Mouse (Mus musculus): ENCODE results near the gene Ush1c. TPM values are rescaled to one million over a fixed set of nuclear protein-coding genes. Genes with fewer than 3 reads are reported as not detected.
"Not testable (repeated sequence)": the region's sequence is repeated elsewhere in the genome, so short reads cannot be mapped to it uniquely, and the experiment has no call there.

Ush1c gene
- polyA plus RNA-seq, 1 experiment from 2014 or later: not detected

DNA sequence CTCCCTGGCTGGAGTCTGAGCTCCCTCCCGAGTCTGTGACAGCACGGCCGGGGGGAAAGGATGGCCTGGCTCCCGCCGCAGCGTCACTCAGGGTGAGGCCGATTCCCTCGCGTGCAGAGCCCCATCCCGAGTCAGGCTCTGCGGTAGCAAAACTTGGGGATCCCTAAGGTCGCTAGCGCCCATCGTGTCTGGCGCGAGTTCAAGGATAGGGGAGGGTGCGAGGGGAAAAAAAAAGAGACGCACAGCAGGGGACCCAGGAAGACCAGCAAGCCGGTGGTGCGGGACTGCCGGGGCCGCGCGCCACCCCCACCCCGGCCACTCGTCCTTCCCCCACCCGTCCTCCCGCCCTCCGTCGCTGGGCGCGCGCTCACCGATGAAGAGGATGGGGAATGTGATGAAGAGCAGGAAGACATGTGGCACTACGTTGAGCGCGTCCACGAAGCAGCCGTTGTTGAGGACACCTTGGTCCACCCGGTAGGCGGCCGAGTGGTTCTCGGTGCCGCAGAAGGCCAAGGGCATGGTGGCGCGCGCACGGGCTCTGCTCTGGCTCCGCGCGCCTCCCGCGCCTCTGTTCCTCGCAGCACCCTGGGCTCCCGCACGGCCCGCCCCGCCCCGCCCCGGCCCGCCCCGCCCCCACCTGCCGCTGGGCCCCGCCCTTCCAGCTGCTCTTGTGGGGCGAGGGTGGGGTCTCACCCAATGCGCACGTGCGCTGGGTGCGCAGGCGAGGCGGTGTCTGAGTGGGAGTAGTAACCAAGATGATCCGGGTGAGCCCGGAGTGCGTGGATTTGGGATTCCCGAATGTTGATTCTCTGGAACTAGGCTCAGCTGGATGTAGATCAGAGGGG lies 58.6 kb downstream of the Ush1c start, which contains the start of gene Abcc8:
TSS of gene Abcc8 (minus strand) at position 603 of the 845 bp plus-strand sequence.
- Histone ChIP-seq H3K27ac (no peak within 1 kb of the TSS), H3K79me2 (ENCODE audit: inconsistent target) (no peaks in the 10 kb centered on the region), H3K36me3 (ENCODE audit: inconsistent target) (no peaks in the 10 kb centered on the region), H3K4me3 (ENCODE audit: inconsistent target) (no peak within 1 kb of the TSS)
- whole genome bisulfite sequencing (ENCODE audit: missing documents): 4% methylated on average over 62 of the region's 75 CpGs

DNA sequence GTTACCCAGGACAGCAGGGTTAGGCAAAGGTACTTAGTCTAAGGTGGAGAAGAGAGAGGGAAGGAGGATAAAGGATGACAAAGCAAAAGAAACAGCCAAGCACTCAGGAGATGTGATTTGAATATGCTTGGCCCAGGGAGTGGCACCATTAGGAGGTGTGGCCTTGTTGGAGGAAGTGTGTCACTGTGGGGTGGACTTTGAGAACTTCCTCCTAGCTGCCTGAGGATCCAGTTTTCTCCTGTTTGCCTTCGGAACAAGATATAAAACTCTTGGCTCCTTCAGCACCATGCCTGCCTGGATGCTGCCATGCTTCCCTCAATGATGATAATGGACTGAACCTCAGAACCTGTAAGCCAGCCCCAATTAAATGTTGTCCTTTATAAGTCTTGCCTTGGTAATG lies 69.3 kb downstream of the Ush1c start:
- not testable (repeated sequence) for H3K4me3 ChIP-seq (ENCODE audit: inconsistent target); H3K27ac ChIP-seq; H3K36me3 ChIP-seq (ENCODE audit: inconsistent target); H3K79me2 ChIP-seq (ENCODE audit: inconsistent target)
- WGBS (ENCODE audit: missing documents): 69% methylated on average over 1 of the region's 1 CpGs

DNA sequence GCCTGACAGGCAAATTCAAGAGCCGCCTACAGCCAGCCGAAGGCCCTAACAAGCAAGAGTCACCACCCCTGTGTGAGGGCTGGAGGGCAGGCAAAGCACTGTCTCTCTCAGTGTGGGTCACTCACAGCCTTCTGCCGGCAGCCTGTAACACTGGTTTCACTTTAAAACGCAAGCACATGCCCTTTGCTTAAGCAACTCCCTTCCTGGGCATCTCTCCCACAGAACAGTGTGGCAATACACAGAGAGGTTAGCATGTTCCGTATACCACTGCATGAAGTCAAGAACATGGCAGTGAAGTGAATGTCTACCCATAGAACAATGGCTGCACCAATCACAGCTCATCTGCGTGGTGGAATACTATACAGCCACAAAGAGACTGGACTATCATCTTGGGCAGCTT lies 69.9 kb downstream of the Ush1c start:
- no peak overlapping the region for H3K27ac ChIP-seq
- H3K36me3 ChIP-seq (ENCODE audit: inconsistent target): no peaks in the 10 kb centered on the region
- 86% methylated on average over 6 of the region's 6 CpGs for WGBS (ENCODE audit: missing documents)
- no peak overlapping the region for H3K4me3 ChIP-seq (ENCODE audit: inconsistent target)
- no peaks in the 10 kb centered on the region for H3K79me2 ChIP-seq (ENCODE audit: inconsistent target)

DNA sequence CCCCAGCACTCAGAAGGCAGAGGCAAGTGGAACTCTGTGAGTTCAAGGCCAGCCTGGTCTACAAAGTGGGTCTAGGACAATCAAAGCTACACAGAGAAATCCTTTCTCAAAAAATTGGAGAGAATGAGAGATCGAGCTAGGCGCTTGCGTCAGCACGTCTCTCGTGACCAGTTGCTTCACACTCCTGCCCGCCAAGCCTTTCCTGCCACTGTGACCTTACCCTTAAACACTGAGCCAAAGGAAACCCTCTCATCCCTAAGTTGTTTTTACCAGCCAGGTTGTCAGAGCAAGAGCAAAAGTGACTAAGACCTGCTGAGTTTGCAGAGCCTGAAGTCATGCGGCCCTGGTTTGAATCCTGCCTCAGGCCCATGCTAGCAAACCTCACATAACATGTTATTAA lies 70.4 kb downstream of the Ush1c start:
- H3K36me3 ChIP-seq (ENCODE audit: inconsistent target): no peaks in the 10 kb centered on the region
- 84% methylated on average over 7 of the region's 7 CpGs for WGBS (ENCODE audit: missing documents)
- H3K4me3 ChIP-seq (ENCODE audit: inconsistent target): no peak overlapping the region
- H3K27ac ChIP-seq: no peak overlapping the region
- no peaks in the 10 kb centered on the region for H3K79me2 ChIP-seq (ENCODE audit: inconsistent target)

DNA sequence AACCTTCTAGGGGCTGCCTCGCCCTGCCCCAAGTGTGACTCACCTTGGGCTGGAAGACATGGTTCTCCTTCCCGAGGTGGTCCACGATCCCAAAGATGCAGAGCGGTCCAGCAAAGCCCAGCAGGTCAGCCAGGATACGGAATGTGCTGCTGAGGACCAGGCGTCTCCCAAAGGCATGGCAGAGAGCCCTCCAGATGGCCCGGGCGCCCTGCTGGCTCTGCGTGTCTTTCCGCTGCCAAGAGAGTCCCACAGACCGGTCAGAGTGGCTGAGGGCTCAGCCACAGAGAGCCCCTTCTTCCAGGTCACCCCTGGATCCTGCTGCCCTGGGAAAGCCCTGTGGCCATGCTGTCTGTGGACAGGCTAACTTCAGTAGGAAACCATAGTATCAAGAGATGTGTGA lies 72.4 kb downstream of the Ush1c start:
- WGBS (ENCODE audit: missing documents): 88% methylated on average over 11 of the region's 11 CpGs
- H3K36me3 ChIP-seq (ENCODE audit: inconsistent target): no peaks in the 10 kb centered on the region

DNA sequence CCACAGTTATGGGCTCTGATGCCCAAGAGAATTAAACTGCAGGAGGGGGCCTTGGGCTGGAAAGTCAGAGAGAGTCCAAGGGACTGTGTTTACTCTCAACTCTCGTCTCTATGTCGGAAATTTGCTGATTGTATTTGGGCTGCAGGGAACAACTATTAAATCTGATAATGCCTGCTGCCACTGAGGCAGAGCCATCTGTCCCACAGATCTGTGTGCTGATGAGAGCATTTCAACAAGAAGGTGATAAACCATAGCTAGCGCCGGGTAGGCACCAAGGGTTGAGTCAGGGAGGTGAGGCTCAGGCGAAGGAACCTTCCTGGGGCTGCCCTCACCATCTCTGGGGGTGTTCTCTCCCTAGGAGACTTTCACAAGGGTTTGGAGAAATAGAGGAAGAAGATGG lies 75.6 kb downstream of the Ush1c start:
- 79% methylated on average over 5 of the region's 5 CpGs for WGBS (ENCODE audit: missing documents)

More for the DNA sequence above, 72.4 kb downstream of the Ush1c start:
- no peak overlapping the region for H3K27ac ChIP-seq
- H3K4me3 ChIP-seq (ENCODE audit: inconsistent target): no peak overlapping the region
- H3K79me2 ChIP-seq (ENCODE audit: inconsistent target): no peaks in the 10 kb centered on the region

DNA sequence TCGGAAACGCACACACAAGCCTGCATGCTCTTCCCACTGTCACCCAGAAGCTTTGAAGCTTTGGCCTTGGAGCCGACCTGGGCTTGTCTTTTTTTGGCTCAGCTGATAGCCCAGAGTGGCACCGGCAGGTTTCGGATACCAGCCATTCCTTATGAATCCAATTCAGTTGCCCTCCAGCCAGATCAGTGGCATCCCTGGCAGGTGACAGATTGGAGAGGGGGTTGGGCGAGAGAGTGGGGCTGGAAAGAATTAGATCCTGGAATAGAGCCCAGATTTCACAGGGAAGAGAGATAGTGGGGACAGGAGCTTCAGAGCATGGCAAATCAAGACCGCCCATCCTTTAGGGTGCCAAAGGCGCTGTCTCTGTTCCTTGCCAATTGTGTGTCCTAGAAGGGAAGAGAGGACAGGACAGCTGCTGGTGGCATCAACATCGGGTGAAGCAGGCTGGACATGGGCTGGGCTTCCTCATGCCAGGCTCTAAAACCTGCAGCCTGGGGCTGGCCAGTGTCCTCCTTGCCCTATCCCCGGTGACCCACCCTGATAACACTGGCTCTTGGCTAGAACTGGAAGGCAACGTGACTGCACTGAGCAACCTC lies 76.1 kb downstream of the Ush1c start:
- Histone ChIP-seq H3K36me3 (ENCODE audit: inconsistent target) (no peaks in the 10 kb centered on the region), H3K27ac (no peak overlapping the region), H3K4me3 (ENCODE audit: inconsistent target) (no peak overlapping the region), H3K79me2 (ENCODE audit: inconsistent target) (no peaks in the 10 kb centered on the region)
- WGBS (ENCODE audit: missing documents): 84% methylated on average over 11 of the region's 11 CpGs

More for the DNA sequence above, 75.6 kb downstream of the Ush1c start:
- H3K36me3 ChIP-seq (ENCODE audit: inconsistent target): no peaks in the 10 kb centered on the region
- no peak overlapping the region for H3K27ac ChIP-seq
- no peaks in the 10 kb centered on the region for H3K79me2 ChIP-seq (ENCODE audit: inconsistent target)
- H3K4me3 ChIP-seq (ENCODE audit: inconsistent target): no peak overlapping the region

DNA sequence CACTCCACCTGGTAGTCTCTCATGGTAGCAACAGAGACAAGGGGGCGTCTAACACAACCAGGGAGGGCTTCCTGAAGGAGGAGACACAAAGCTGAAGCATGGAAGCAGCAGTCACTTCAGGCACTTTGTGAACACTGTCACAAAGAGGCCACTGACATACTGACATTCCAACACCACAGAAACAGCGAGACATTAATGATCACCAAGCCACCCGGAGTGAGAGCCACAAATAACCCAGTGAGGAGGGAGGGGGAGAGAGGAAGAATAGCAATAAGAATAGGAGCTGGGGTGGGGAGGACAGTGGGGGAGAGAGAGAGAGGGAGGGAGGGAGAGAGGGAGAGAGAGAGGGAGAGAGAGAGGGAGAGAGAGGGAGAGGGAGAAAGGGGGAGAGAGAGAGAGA lies 76.7 kb downstream of the Ush1c start:
- no peak overlapping the region for H3K27ac ChIP-seq
- 42% methylated on average over 3 of the region's 3 CpGs for WGBS (ENCODE audit: missing documents)
- H3K79me2 ChIP-seq (ENCODE audit: inconsistent target): no peaks in the 10 kb centered on the region
- no peaks in the 10 kb centered on the region for H3K36me3 ChIP-seq (ENCODE audit: inconsistent target)
- H3K4me3 ChIP-seq (ENCODE audit: inconsistent target): no peak overlapping the region

DNA sequence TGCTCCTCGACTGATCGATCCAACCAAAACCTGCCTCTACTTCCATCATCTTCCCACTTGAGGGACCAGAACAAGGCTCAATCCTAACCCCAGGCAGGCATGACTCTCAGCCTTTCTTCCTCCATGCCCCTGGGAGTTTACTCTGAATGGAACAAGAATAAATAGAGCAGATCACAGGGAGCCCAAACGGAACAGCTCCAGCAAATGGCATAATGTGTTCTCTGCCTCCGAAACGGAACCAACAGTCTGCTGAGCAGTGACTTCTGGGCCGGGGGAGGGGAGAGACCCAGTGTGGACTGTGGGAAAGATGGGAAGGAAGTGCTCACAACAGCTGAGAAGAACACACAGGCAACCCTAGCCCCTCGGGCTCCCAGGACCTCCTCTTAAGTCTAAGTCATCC lies 80.6 kb downstream of the Ush1c start:
- no peaks in the 10 kb centered on the region for H3K36me3 ChIP-seq (ENCODE audit: inconsistent target)
- no peak overlapping the region for H3K4me3 ChIP-seq (ENCODE audit: inconsistent target)
- WGBS (ENCODE audit: missing documents): 42% methylated on average over 7 of the region's 7 CpGs
- H3K27ac ChIP-seq: no peak overlapping the region
- no peaks in the 10 kb centered on the region for H3K79me2 ChIP-seq (ENCODE audit: inconsistent target)

DNA sequence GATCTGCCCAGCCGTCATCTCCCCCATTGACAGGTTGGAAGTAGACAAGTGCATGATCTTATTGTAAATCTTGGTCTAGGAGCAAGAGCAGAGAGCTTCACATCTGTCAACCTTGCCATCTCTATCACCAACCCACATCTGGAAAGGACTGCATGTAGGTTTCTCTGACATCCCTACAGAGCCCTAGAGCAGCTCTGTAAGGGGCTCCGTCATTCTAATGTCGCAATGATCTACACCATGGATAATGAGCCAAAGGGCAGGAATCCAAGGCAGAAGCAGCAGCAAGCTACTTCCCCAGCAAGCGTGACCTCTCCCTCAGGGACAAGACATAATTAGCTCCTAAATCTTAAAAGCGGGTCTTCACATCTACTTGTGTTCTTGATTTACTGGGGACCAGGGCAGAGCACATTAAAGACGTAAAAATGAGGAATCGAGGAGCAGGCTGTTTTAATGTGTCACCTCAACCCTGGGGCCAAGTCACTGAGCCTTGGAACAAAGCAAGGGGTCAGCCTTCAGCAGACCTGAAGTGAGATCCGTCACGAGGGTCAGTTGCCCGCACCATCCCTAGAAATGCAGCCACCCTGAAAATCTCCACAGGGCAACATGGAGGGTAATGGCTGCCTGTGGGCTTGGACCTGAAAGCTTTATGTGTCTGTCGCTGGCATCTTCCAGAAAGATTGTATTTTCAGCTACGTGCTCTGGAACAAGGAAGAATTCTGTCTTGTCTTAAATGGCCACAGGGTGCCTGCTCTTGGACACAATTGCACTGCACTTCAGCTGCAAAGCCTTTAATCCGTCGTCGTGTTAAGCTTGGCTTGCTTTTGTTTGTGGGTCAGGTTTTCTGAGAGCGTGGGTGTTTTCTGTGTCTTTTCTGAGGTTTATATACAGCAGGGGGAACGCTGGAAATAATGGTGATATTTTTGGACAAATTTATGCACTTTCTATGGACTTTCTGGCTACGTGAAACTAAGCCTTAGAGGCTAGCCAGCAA lies 83.5 kb downstream of the Ush1c start:
- Histone ChIP-seq H3K4me3 (ENCODE audit: inconsistent target) (no peak overlapping the region), H3K79me2 (ENCODE audit: inconsistent target) (no peaks in the 10 kb centered on the region), H3K27ac (no peak overlapping the region), H3K36me3 (ENCODE audit: inconsistent target) (no peaks in the 10 kb centered on the region)
- WGBS (ENCODE audit: missing documents): 83% methylated on average over 18 of the region's 18 CpGs

DNA sequence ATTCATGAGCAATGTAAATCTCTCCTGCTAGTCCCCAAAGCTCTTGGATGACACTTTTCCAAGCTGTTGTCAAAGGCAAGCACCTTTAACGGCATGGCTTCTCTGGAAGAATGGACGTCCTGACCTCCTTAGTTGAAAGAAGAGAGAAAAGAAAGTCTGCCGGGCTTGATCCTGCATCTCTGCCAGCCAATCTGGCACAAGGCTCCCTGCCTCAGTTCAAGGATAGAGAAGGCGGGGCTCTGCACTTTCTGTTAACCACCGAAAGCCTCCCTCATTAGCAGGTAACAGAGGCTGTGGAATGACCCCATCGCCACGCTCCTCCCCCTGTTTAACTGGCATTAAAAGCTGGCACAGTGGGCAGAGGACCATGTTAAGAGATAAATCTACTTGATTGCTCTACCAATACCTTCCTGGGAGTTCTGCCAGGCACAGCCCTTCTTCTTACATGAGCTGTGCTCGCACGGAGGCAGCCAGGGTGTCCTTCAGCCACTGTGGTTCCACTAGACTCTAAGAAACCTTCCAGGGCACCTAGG lies 85.4 kb downstream of the Ush1c start:
- Histone ChIP-seq H3K27ac (no peak overlapping the region), H3K36me3 (ENCODE audit: inconsistent target) (no peaks in the 10 kb centered on the region), H3K79me2 (ENCODE audit: inconsistent target) (no peaks in the 10 kb centered on the region), H3K4me3 (ENCODE audit: inconsistent target) (no peak overlapping the region)
- WGBS (ENCODE audit: missing documents): 77% methylated on average over 9 of the region's 9 CpGs

DNA sequence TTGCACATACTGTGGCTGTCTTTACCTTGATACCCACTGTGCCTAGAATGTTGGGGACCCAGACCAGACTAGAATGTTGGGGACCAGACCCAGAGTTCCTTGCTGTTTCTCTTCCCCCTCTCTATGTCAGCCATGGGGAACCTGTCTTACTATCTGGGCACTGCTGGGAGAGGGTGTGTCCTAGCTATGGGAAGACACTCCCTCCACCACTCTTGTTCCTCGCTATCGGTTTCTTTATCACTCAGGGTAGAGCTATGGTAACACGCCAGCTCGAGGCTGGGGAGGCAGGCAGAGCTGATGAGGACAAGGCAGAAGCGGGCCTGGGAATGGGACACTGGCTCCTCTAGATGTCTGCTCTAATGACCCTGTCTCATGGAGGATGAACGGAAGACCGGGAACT lies 90.9 kb downstream of the Ush1c start:
- Histone ChIP-seq H3K79me2 (ENCODE audit: inconsistent target) (no peaks in the 10 kb centered on the region), H3K27ac (no peak overlapping the region), H3K4me3 (ENCODE audit: inconsistent target) (no peak overlapping the region), H3K36me3 (ENCODE audit: inconsistent target) (no peaks in the 10 kb centered on the region)
- 86% methylated on average over 7 of the region's 7 CpGs for WGBS (ENCODE audit: missing documents)

DNA sequence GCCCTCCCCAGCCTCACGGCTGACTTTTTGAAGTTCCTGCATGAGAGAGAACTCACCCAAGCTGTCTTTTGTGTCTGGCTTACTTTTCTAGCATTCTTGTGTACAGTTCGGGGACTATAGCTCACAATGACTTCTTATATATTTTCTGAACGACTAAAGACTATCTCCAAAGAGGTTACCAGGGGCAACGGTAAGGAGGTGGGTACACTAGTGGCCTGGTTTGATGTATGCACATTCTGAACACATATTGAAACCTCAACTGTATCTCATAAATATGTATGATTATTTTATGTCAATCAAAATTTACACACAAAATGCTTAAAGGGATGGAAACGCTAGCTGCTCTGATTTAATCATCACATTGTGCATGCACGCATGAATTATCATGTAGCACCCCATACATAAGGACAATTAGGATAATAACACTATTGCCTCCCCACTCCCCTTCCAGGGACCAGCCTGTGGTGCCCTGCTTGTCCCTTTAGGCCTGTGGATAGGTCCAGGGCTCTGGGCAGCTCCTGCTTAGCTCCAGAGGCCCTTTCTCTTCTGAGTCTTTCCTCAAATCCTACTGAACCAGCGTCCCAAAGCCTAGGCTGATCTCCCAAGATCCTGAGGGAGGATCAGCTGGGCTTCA lies 91.5 kb downstream of the Ush1c start:
- Histone ChIP-seq H3K79me2 (ENCODE audit: inconsistent target) (no peaks in the 10 kb centered on the region), H3K36me3 (ENCODE audit: inconsistent target) (no peaks in the 10 kb centered on the region), H3K27ac (no peak overlapping the region), H3K4me3 (ENCODE audit: inconsistent target) (no peak overlapping the region)
- 88% methylated on average over 7 of the region's 7 CpGs for WGBS (ENCODE audit: missing documents)
